Mouse (Mus musculus) lung, embryonic 16.5 days (tissue): ENCODE measurements at regions not wholly inside any gene's neighbourhood (a gene's known extent, or its start where the extent isn't known, plus 50 kb on each side); places are given as distances from the start of the nearest gene placed in this dataset.

Experiments
- ATAC-seq: fragments of 200-750 bp; cut with Nextera tagmentation; 2 replicates; pipeline ENCODE4 v1.8.0; 2017; ENCODE audit warnings: low read depth, mild to moderate bottlenecking, moderate library complexity
- H3K27ac ChIP-seq: fragments of 300-500 bp; sonication (generic); 2 replicates; pipeline ENCODE4 v1.5.1; 2014; ENCODE audit warnings: mild to moderate bottlenecking, control low read depth, low read length
- H3K27me3 ChIP-seq: fragments of 300-500 bp; sonication (generic); 2 replicates; pipeline ENCODE4 v1.6.1; 2014; ENCODE audit warnings: low read depth, low read length, mixed read lengths; ENCODE audit not compliant: control insufficient read depth, insufficient read depth
- H3K36me3 ChIP-seq: fragments of 300-500 bp; sonication (generic); 2 replicates; pipeline ENCODE4 v1.6.1; 2014; ENCODE audit warnings: low read length; ENCODE audit not compliant: control insufficient read depth, insufficient read depth
- H3K4me1 ChIP-seq: fragments of 300-500 bp; sonication (generic); replicated peaks from 2 replicates; pipeline ENCODE4 v1.6.1; 2014; ENCODE audit warnings: low read length, mixed read lengths; ENCODE audit not compliant: control insufficient read depth, insufficient read depth
- H3K4me2 ChIP-seq: fragments of 300-500 bp; sonication (generic); 2 replicates; pipeline ENCODE4 v1.6.1; 2014; ENCODE audit warnings: low read depth, low read length, control low read depth
- H3K4me3 ChIP-seq: fragments of 300-500 bp; sonication (generic); 2 replicates; pipeline ENCODE4 v1.5.1; 2014; ENCODE audit warnings: mild to moderate bottlenecking, low read length, control low read depth
- H3K9ac ChIP-seq: fragments of 300-500 bp; sonication (generic); 2 replicates; pipeline ENCODE4 v1.6.1; 2014; ENCODE audit warnings: low read length, control low read depth
- H3K9me3 ChIP-seq: fragments of 300-500 bp; sonication (generic); 2 replicates; pipeline ENCODE4 v1.6.1; 2016; ENCODE audit warnings: low read length; ENCODE audit not compliant: control insufficient read depth
- WGBS: fragments of 180-500 bp; shearing (Covaris S2); extraction: QIAGEN DNeasy Blood & Tissue Kit; methylation state at CpG from one replicate; pipeline ENCODE4 v1.1.7; 2014; 5-methylcytosine and 5-hydroxymethylcytosine counted together

DNA sequence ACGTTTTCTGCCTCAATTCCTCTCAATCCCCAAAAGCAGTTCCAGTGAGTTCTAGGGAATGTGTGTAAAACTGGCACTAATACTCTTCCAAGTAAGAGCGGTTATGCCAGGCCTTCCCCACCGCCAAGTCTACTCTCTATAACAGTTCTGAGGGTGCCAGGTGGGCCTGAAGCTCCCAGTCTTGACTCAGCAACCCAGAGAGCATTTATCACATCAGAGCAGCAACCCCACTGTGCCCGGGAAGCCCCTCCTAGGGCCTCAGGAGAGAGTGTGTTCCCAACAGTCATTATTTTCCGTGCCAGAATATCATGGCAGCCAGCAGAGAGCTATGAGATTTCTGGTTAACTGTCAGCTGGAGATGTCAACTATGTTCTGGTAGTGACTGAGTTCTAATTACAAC, 169.1 kb downstream of the Galc start:
- Histone ChIP-seq H3K4me1 (no peaks in the 10 kb centered on the region), H3K27ac (no peak overlapping the region), H3K36me3 (no peaks in the 10 kb centered on the region), H3K27me3 (no peaks in the 10 kb centered on the region), H3K9me3 (peaks cover 3% of the 10 kb centered on the region; the same call in 1 of the 2 replicates), H3K4me2 (no peak overlapping the region), H3K4me3 (no peak overlapping the region), H3K9ac (no peak overlapping the region)
- no peak for ATAC-seq
- 56% methylated on average over 5 of the region's 5 CpGs for WGBS

DNA sequence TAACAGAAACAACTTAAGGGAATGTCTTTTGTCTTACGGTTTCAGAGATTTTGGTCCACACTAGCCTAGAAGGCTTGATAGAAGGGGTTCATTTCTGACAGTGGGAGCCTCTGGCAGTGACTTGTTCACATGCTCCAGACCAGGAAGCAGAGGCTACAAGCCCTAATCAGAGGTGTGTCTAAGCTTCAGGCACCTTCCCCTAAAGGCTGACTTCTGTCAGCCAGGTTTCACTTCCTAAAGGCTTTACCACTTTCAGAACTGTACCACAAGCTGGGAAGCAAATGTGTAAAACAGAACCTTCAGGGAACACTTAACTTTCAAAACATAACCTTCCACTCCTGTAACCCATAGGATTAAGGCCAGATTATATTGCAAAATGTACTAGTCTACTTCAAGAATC, 180.9 kb downstream of the Galc start:
- H3K36me3 ChIP-seq: no peaks in the 10 kb centered on the region
- no peak overlapping the region for H3K4me3 ChIP-seq
- no peak overlapping the region for H3K9ac ChIP-seq
- H3K27ac ChIP-seq: no peak overlapping the region
- 88% methylated on average over 1 of the region's 1 CpGs for WGBS
- no peaks in the 10 kb centered on the region for H3K27me3 ChIP-seq
- no peak for ATAC-seq
- no peaks in the 10 kb centered on the region for H3K9me3 ChIP-seq
- H3K4me1 ChIP-seq: no peaks in the 10 kb centered on the region
- no peak overlapping the region for H3K4me2 ChIP-seq

GRCm38 (mm10) chr12:98075580-98075979, 183.7 kb downstream of the Galc start:
- Histone ChIP-seq H3K27me3 (no peaks in the 10 kb centered on the region), H3K4me1 (no peaks in the 10 kb centered on the region), H3K4me2 (no peak overlapping the region), H3K36me3 (no peaks in the 10 kb centered on the region), H3K9ac (no peak overlapping the region), H3K4me3 (no peak overlapping the region), H3K9me3 (no peaks in the 10 kb centered on the region), H3K27ac (no peak overlapping the region)
- WGBS: 63% methylated on average over 2 of the region's 2 CpGs
- ATAC-seq: no peak

DNA sequence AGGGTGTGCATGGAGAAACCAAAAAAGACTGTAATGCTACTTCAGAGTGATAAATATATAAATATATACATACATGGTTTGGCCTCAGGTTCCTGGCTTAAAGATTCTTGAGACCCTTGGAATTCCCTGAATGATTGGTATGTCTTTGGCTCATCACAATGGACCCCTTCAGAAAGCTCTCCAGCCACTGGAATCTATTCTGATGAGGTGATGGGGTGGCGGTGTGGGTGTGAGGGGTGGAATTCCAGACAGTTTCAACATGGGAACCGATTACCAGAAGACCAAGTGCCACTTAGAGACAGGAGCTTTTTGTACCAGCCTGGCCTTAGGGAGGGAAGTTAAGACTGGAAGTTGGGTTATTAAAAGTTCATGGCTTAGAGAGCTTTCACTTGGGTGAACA, 190.1 kb downstream of the Galc start:
- H3K4me3 ChIP-seq: no peak overlapping the region
- 0 out of 2 replicates have a peak overlapping the region, but pooled peaks have one; percentile 27 for H3K27ac ChIP-seq
- no peaks in the 10 kb centered on the region for H3K9me3 ChIP-seq
- no peaks in the 10 kb centered on the region for H3K36me3 ChIP-seq
- H3K9ac ChIP-seq: no peak overlapping the region
- ATAC-seq: peak; percentile 72
- H3K4me2 ChIP-seq: no peak overlapping the region
- 36% methylated on average over 2 of the region's 2 CpGs for WGBS
- H3K4me1 ChIP-seq: no peaks in the 10 kb centered on the region
- H3K27me3 ChIP-seq: no peaks in the 10 kb centered on the region

- Histone ChIP-seq H3K4me3 (no peak overlapping the region), H3K4me1 (no peaks in the 10 kb centered on the region), H3K9ac (no peak overlapping the region), H3K27ac (no peak overlapping the region), H3K9me3 (no peaks in the 10 kb centered on the region), H3K36me3 (no peaks in the 10 kb centered on the region), H3K27me3 (no peaks in the 10 kb centered on the region), H3K4me2 (no peak overlapping the region)
- no peak for ATAC-seq
- 77% methylated on average over 7 of the region's 7 CpGs for WGBS
Measured at GRCm38 (mm10) chr12:98059419-98060180, 199.7 kb downstream of the Galc start.

- Histone ChIP-seq H3K4me1 (no peaks in the 10 kb centered on the region), H3K27me3 (no peaks in the 10 kb centered on the region), H3K9ac (no peak overlapping the region), H3K4me2 (no peak overlapping the region), H3K9me3 (no peaks in the 10 kb centered on the region), H3K27ac (no peak overlapping the region), H3K36me3 (no peaks in the 10 kb centered on the region), H3K4me3 (no peak overlapping the region)
- 89% methylated on average over 2 of the region's 2 CpGs for WGBS
- ATAC-seq: no peak
Measured at GRCm38 (mm10) chr12:98058977-98059376, 200.3 kb downstream of the Galc start.

- no peak overlapping the region for H3K27ac ChIP-seq
- H3K9me3 ChIP-seq: no peaks in the 10 kb centered on the region
- no peaks in the 10 kb centered on the region for H3K4me1 ChIP-seq
- H3K9ac ChIP-seq: no peak overlapping the region
- WGBS: 38% methylated on average over 4 of the region's 4 CpGs
- no peaks in the 10 kb centered on the region for H3K27me3 ChIP-seq
- no peak overlapping the region for H3K4me3 ChIP-seq
- H3K4me2 ChIP-seq: no peak overlapping the region
- no peaks in the 10 kb centered on the region for H3K36me3 ChIP-seq
- ATAC-seq: no peak
Measured at GRCm38 (mm10) chr12:98050934-98051333, 208.3 kb downstream of the Galc start.

- Histone ChIP-seq H3K9ac (no peak overlapping the region), H3K9me3 (no peaks in the 10 kb centered on the region), H3K4me1 (no peaks in the 10 kb centered on the region), H3K4me2 (no peak overlapping the region), H3K36me3 (no peaks in the 10 kb centered on the region), H3K27ac (no peak overlapping the region), H3K27me3 (no peaks in the 10 kb centered on the region), H3K4me3 (no peak overlapping the region)
- ATAC-seq: peak; percentile 54; the same call in 1 of the 2 replicates
- WGBS: 3% methylated on average over 1 of the region's 1 CpGs
Measured at GRCm38 (mm10) chr12:98050500-98050899, 208.8 kb downstream of the Galc start.

DNA sequence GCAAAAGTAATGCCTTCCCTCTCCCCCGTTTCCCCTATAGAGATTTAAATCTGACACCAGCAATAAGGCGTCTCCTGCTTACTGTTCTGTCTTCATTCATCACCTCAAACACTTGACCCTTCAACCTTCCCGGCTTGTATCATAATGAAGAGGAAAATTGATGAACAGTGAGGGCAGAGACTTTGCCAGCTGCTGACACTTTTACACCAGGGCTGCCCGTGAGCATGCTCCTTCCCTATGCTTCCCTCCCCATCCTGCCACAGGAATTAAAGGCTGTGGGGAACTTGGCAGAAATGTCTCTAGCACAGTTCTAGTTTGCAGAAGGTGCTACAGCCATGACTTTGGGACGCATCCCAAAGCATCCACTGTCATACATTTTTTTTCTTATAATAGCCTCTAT, 209.2 kb downstream of the Galc start:
- H3K36me3 ChIP-seq: no peaks in the 10 kb centered on the region
- H3K9ac ChIP-seq: no peak overlapping the region
- no peak overlapping the region for H3K4me3 ChIP-seq
- 0 out of 2 replicates have a peak, but pooled peaks have one; percentile 26 for ATAC-seq
- H3K27ac ChIP-seq: no peak overlapping the region
- H3K9me3 ChIP-seq: no peaks in the 10 kb centered on the region
- no peaks in the 10 kb centered on the region for H3K4me1 ChIP-seq
- 17% methylated on average over 5 of the region's 5 CpGs for WGBS
- H3K27me3 ChIP-seq: no peaks in the 10 kb centered on the region
- no peak overlapping the region for H3K4me2 ChIP-seq
